ENCODE assay signal across 14 mouse cellular contexts in the genomic region with DNA sequence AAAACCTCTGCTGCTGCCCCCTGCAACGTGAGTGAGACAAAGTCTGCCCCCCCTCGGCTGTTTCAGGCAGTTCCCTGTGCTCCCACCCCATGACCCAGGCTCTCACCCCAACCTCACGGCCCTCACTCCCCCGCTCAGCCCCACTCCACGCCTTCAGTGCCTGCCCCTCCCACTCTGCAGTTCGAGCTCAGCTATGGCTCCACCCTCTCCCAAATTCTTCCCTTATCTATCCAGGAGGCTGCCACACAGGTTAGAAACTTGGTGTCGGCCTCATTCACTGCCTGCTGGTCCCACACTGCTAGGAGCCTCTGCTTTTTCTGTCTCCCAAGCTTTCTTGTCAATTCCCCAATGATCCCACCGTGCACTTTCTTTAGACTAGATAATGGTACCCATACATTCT. TPM values are rescaled to one million over a fixed set of nuclear protein-coding genes. Genes with fewer than 3 reads are reported as not detected.
DNase-seq lines count a peak whose midpoint lies in the region; ATAC-seq and TF ChIP-seq lines count a peak whose summit lies in the region.
"Had no signal": no experiment of that assay in that cellular context is flagged by ENCODE, and none has a peak within 500 bp of the region (broad histone marks: within the 10 kb centered on the region; RNA-seq: fewer than 3 reads in every experiment).

No protein-coding gene starts in this region.

- DNase-seq in heart, postnatal 4 days, result no peak
- DNase-seq in ZHBTc4 (ENCODE audit: low read depth, low spot score), result peak; percentile 31
- no peak for DNase-seq in cerebellum, adult 2 months
- no peak for DNase-seq in midbrain, embryonic 11.5 days (ENCODE audit: low spot score, missing footprints)
- DNase-seq in thymus, postnatal 14 days, result no peak
- DNase-seq: cerebellum, adult 18-20 months; right cerebral cortex, postnatal 4 days had no signal

- 24% methylated on average over 8 of the region's 8 CpGs for WGBS in heart, embryonic 13.5 days
- 41% methylated on average over 8 of the region's 8 CpGs for WGBS in liver, embryonic 12.5 days (ENCODE audit: insufficient replicate concordance)
- WGBS in cerebellum, adult 2 months, result 84% methylated on average over 8 of the region's 8 CpGs
- 80% methylated on average over 8 of the region's 8 CpGs for WGBS in midbrain, embryonic 11.5 days

- peaks cover 39% of the 10 kb centered on the region for H3K4me1 ChIP-seq in heart, embryonic 13.5 days
- H3K4me1 ChIP-seq in liver, embryonic 12.5 days, result peaks cover 43% of the 10 kb centered on the region
- peaks cover 11% of the 10 kb centered on the region for H3K4me1 ChIP-seq in cerebellum, adult 2 months (ENCODE audit: control insufficient read depth, insufficient read depth, low read length)
- H3K4me1 ChIP-seq in midbrain, embryonic 11.5 days (ENCODE audit: control insufficient read depth, insufficient read depth, low read length), result peaks cover 3% of the 10 kb centered on the region; the same call in 1 of the 2 replicates

- peak overlapping the region; percentile 13; the same call in 1 of the 2 replicates for H3K27ac ChIP-seq in heart, embryonic 13.5 days (replicated peaks)
- peak overlapping the region; percentile 80 for H3K27ac ChIP-seq in liver, embryonic 12.5 days
- no peak overlapping the region for H3K27ac ChIP-seq in cerebellum, adult 2 months (ENCODE audit: insufficient read depth, low read length)
- H3K27ac ChIP-seq in midbrain, embryonic 11.5 days (ENCODE audit: low read depth, low read length), result no peak overlapping the region
- H3K27ac ChIP-seq: forebrain, embryonic 10.5 days had no signal

- H3K4me2 ChIP-seq in heart, embryonic 13.5 days, result no peak overlapping the region
- peak overlapping the region; percentile 48 for H3K4me2 ChIP-seq in liver, embryonic 12.5 days
- H3K4me2 ChIP-seq in midbrain, embryonic 11.5 days, result no peak overlapping the region

- TF ChIP-seq CTCF in cerebellum, adult 2 months (IDR thresholded peaks at IDR 0.05; ENCODE audit: borderline replicate concordance, insufficient read depth, low read depth, low read length), result no peak

- no peak for TF ChIP-seq POLR2A in cerebellum, adult 2 months (IDR thresholded peaks at IDR 0.05; ENCODE audit: borderline replicate concordance, insufficient read depth, low read length)

- H3K36me3 ChIP-seq in heart, embryonic 13.5 days, result peaks cover 73% of the 10 kb centered on the region
- peaks cover 98% of the 10 kb centered on the region for H3K36me3 ChIP-seq in liver, embryonic 12.5 days
- H3K36me3 ChIP-seq in midbrain, embryonic 11.5 days (ENCODE audit: control insufficient read depth, insufficient read depth, low read length), result peaks cover 3% of the 10 kb centered on the region; the same call in 1 of the 2 replicates

- H3K9me3 ChIP-seq in heart, embryonic 13.5 days, result no peaks in the 10 kb centered on the region
- no peaks in the 10 kb centered on the region for H3K9me3 ChIP-seq in liver, embryonic 12.5 days (replicated peaks)
- H3K9me3 ChIP-seq in midbrain, embryonic 11.5 days (ENCODE audit: control insufficient read depth, low read length), result no peaks in the 10 kb centered on the region
- H3K9me3 ChIP-seq: forebrain, embryonic 10.5 days; megakaryocyte, embryonic 14.5 days had no signal

- 0 out of 2 replicates have a peak, but pooled peaks have one; percentile 17 for ATAC-seq in heart, embryonic 13.5 days (ENCODE audit: extremely low read depth, insufficient number of reproducible peaks, low FRiP score, low TSS enrichment)
- peak; percentile 86 for ATAC-seq in liver, embryonic 12.5 days
- peak; percentile 26; the same call in 1 of the 2 replicates for ATAC-seq in megakaryocyte progenitor cell, adult 5-6 weeks (replicated peaks; ENCODE audit: poor library complexity)
- no peak for ATAC-seq in midbrain, embryonic 11.5 days (ENCODE audit: low FRiP score)
- ATAC-seq: hindbrain, embryonic 16.5 days had no signal

- no peaks in the 10 kb centered on the region for H3K27me3 ChIP-seq in heart, embryonic 13.5 days (replicated peaks)
- H3K27me3 ChIP-seq in liver, embryonic 12.5 days (replicated peaks), result no peaks in the 10 kb centered on the region
- H3K27me3 ChIP-seq in cerebellum, adult 2 months (ENCODE audit: control insufficient read depth, insufficient read depth, low read length), result no peaks in the 10 kb centered on the region
- no peaks in the 10 kb centered on the region for H3K27me3 ChIP-seq in midbrain, embryonic 11.5 days (ENCODE audit: control insufficient read depth, insufficient read depth, low read length)
- H3K27me3 ChIP-seq: megakaryocyte, embryonic 14.5 days had no signal

- H3K9ac ChIP-seq in heart, embryonic 13.5 days, result 0 out of 2 replicates have a peak overlapping the region, but pooled peaks have one; percentile 2
- H3K9ac ChIP-seq in liver, embryonic 12.5 days, result peak overlapping the region; percentile 47
- no peak overlapping the region for H3K9ac ChIP-seq in midbrain, embryonic 11.5 days (ENCODE audit: low read length)

- no peak overlapping the region for H3K4me3 ChIP-seq in heart, embryonic 13.5 days
- no peak overlapping the region for H3K4me3 ChIP-seq in liver, embryonic 12.5 days
- no peak overlapping the region for H3K4me3 ChIP-seq in cerebellum, adult 2 months (replicated peaks; ENCODE audit: insufficient read depth, low read depth, low read length)
- H3K4me3 ChIP-seq in midbrain, embryonic 11.5 days (ENCODE audit: low read depth, low read length), result no peak overlapping the region
- H3K4me3 ChIP-seq: forebrain, embryonic 10.5 days; megakaryocyte, embryonic 14.5 days had no signal

RNA-seq across cellular contexts. Expression of a gene that starts 12.8 kb away (rescaled TPM):
- polyA plus RNA-seq in heart, embryonic 13.5 days (2015; fragmentation: Nextera tagmentation; extraction: Ambion mirVana), result 0.48 and 0.65 TPM in 2 replicates
- total RNA-seq in heart, postnatal 4 days (2021), result under 1 TPM; 0.54 to 0.62 TPM
- polyA plus RNA-seq in liver, embryonic 12.5 days (2016; fragmentation: Nextera tagmentation; extraction: Ambion mirVana), result 0.08 and 0.20 TPM in 2 replicates
- 0.15 TPM in 2 replicates for total RNA-seq in megakaryocyte progenitor cell, adult 5-6 weeks (2015)
- total RNA-seq in megakaryocyte progenitor cell, adult 5-6 weeks (2017), result 0.24 and 0.62 TPM in 2 replicates
- 0.68 and 0.84 TPM in 2 replicates for polyA plus RNA-seq in cerebellum, adult 2 months (2012; rRNA removed)
- 3.4 and 3.8 TPM in 2 replicates for polyA plus RNA-seq in midbrain, embryonic 11.5 days (2014; fragmentation: Nextera tagmentation; extraction: Ambion mirVana)
- polyA plus RNA-seq: activated CD4-positive, CD25-positive, alpha-beta regulatory T cell, adult 4 months had no signal

RNA-seq across cellular contexts. Expression of a gene that starts 47.0 kb away (rescaled TPM):
- polyA plus RNA-seq in heart, embryonic 13.5 days (2015; fragmentation: Nextera tagmentation; extraction: Ambion mirVana), result 2.2 and 2.6 TPM in 2 replicates
- 10 to 100 TPM in 1 of 2 experiments, 1 to 10 TPM in 1; 9.2 to 12.3 TPM for total RNA-seq in heart, postnatal 4 days (2021)
- 0.73 and 1.1 TPM in 2 replicates for polyA plus RNA-seq in liver, embryonic 12.5 days (2016; fragmentation: Nextera tagmentation; extraction: Ambion mirVana)
- total RNA-seq in megakaryocyte progenitor cell, adult 5-6 weeks (2015), result 0.61 and 1.1 TPM in 2 replicates
- total RNA-seq in megakaryocyte progenitor cell, adult 5-6 weeks (2017), result 0.41 and 0.75 TPM in 2 replicates
- polyA plus RNA-seq in cerebellum, adult 2 months (2012; rRNA removed), result 22.6 and 23.8 TPM in 2 replicates
- 4.9 and 5.4 TPM in 2 replicates for polyA plus RNA-seq in midbrain, embryonic 11.5 days (2014; fragmentation: Nextera tagmentation; extraction: Ambion mirVana)

RNA-seq across cellular contexts. Expression of a gene that starts 57.6 kb away (rescaled TPM):
- 6.8 and 7.3 TPM in 2 replicates for polyA plus RNA-seq in heart, embryonic 13.5 days (2015; fragmentation: Nextera tagmentation; extraction: Ambion mirVana)
- total RNA-seq in heart, postnatal 4 days (2021), result 10 to 100 TPM; 18.5 to 18.6 TPM
- polyA plus RNA-seq in liver, embryonic 12.5 days (2016; fragmentation: Nextera tagmentation; extraction: Ambion mirVana), result 6.9 and 8.0 TPM in 2 replicates
- total RNA-seq in megakaryocyte progenitor cell, adult 5-6 weeks (2015), result 13.7 and 14.1 TPM in 2 replicates
- 11.5 and 15.2 TPM in 2 replicates for total RNA-seq in megakaryocyte progenitor cell, adult 5-6 weeks (2017)
- 8.4 and 9.7 TPM in 2 replicates for polyA plus RNA-seq in cerebellum, adult 2 months (2012; rRNA removed)
- 3.4 and 3.9 TPM in 2 replicates for polyA plus RNA-seq in midbrain, embryonic 11.5 days (2014; fragmentation: Nextera tagmentation; extraction: Ambion mirVana)

Comparison
In these comparisons a context has a peak if more than half of its experiments do, and no peak if none do; other contexts are left out.
1. H3K27ac ChIP-seq: peak in heart, embryonic 13.5 days (single experiment) and liver, embryonic 12.5 days (single experiment); none in cerebellum, adult 2 months (single experiment) and midbrain, embryonic 11.5 days (single experiment).